Mouse (Mus musculus): ENCODE results near the gene H2-Ob. TPM values are rescaled to one million over a fixed set of nuclear protein-coding genes. Genes with fewer than 3 reads are reported as not detected.

Gene H2-Ob
- polyA plus RNA-seq, 1 experiment from 2014 or later = not detected

Other genes starting within 250 kb of the H2-Ob start
- gene H2-K1, start 238.6 kb upstream of the H2-Ob start, polyA plus RNA-seq (2015; fragmentation: Nextera tagmentation; extraction: Ambion mirVana) = 11.9 and 13.3 TPM in 2 replicates
- 19.3 and 22.4 TPM in 2 replicates for gene Ring1, start 214.2 kb upstream of the H2-Ob start, polyA plus RNA-seq (2015; fragmentation: Nextera tagmentation; extraction: Ambion mirVana)
- 61.7 and 65.0 TPM in 2 replicates for gene H2-Ke6, start 210.8 kb upstream of the H2-Ob start, polyA plus RNA-seq (2015; fragmentation: Nextera tagmentation; extraction: Ambion mirVana)
- gene Slc39a7, start 207.2 kb upstream of the H2-Ob start, polyA plus RNA-seq (2015; fragmentation: Nextera tagmentation; extraction: Ambion mirVana) = 158 and 161 TPM in 2 replicates
- gene Rxrb, start 207.1 kb upstream of the H2-Ob start, polyA plus RNA-seq (2015; fragmentation: Nextera tagmentation; extraction: Ambion mirVana) = 57.4 and 57.5 TPM in 2 replicates
- 4.5 and 4.7 TPM in 2 replicates for gene Col11a2, start 199.5 kb upstream of the H2-Ob start, polyA plus RNA-seq (2015; fragmentation: Nextera tagmentation; extraction: Ambion mirVana)
- 0.24 and 0.41 TPM in 2 replicates for gene H2-Oa, start 146.6 kb upstream of the H2-Ob start, polyA plus RNA-seq (2015; fragmentation: Nextera tagmentation; extraction: Ambion mirVana)
- gene H2-DMa, start 119.4 kb upstream of the H2-Ob start, polyA plus RNA-seq (2015; fragmentation: Nextera tagmentation; extraction: Ambion mirVana) = 16.0 and 17.7 TPM in 2 replicates
- 137 and 167 TPM in 2 replicates for gene Brd2, start 116.3 kb upstream of the H2-Ob start, polyA plus RNA-seq (2015; fragmentation: Nextera tagmentation; extraction: Ambion mirVana)
- gene H2-DMb2, start 95.6 kb upstream of the H2-Ob start, polyA plus RNA-seq (2015; fragmentation: Nextera tagmentation; extraction: Ambion mirVana) = not detected in 2 replicates
- not detected in 2 replicates for gene H2-DMb1, start 85.8 kb upstream of the H2-Ob start, polyA plus RNA-seq (2015; fragmentation: Nextera tagmentation; extraction: Ambion mirVana)
- 0.60 and 1.4 TPM in 2 replicates for gene Tap1, start 51.4 kb upstream of the H2-Ob start, polyA plus RNA-seq (2015; fragmentation: Nextera tagmentation; extraction: Ambion mirVana)
- 0.98 and 1.2 TPM in 2 replicates for gene Psmb9, start 51.1 kb upstream of the H2-Ob start, polyA plus RNA-seq (2015; fragmentation: Nextera tagmentation; extraction: Ambion mirVana)
- 2.6 and 3.5 TPM in 2 replicates for gene Psmb8, start 41.2 kb upstream of the H2-Ob start, polyA plus RNA-seq (2015; fragmentation: Nextera tagmentation; extraction: Ambion mirVana)
- 0.95 and 1.5 TPM in 2 replicates for gene Tap2, start 35.4 kb upstream of the H2-Ob start, polyA plus RNA-seq (2015; fragmentation: Nextera tagmentation; extraction: Ambion mirVana)
- gene H2-Ab1, start 18.8 kb downstream of the H2-Ob start, polyA plus RNA-seq (2015; fragmentation: Nextera tagmentation; extraction: Ambion mirVana) = 1.2 and 2.3 TPM in 2 replicates
- gene H2-Aa, start 48.9 kb downstream of the H2-Ob start, polyA plus RNA-seq (2015; fragmentation: Nextera tagmentation; extraction: Ambion mirVana) = 0.36 and 0.63 TPM in 2 replicates
- gene H2-Eb1, start 67.0 kb downstream of the H2-Ob start, polyA plus RNA-seq (2015; fragmentation: Nextera tagmentation; extraction: Ambion mirVana) = 2.8 and 2.9 TPM in 2 replicates
- 0.13 and 0.25 TPM in 2 replicates for gene H2-Eb2, start 86.8 kb downstream of the H2-Ob start, polyA plus RNA-seq (2015; fragmentation: Nextera tagmentation; extraction: Ambion mirVana)
- gene Btnl2, start 115.9 kb downstream of the H2-Ob start, polyA plus RNA-seq (2015; fragmentation: Nextera tagmentation; extraction: Ambion mirVana) = not detected in 2 replicates
- not detected in 2 replicates for gene Btnl1, start 138.2 kb downstream of the H2-Ob start, polyA plus RNA-seq (2015; fragmentation: Nextera tagmentation; extraction: Ambion mirVana)
- gene BC051142, start 159.9 kb downstream of the H2-Ob start, polyA plus RNA-seq (2015; fragmentation: Nextera tagmentation; extraction: Ambion mirVana) = 2.7 and 2.8 TPM in 2 replicates
- gene Btnl4, start 238.4 kb downstream of the H2-Ob start, polyA plus RNA-seq (2015; fragmentation: Nextera tagmentation; extraction: Ambion mirVana) = not detected in 2 replicates

All from neural tube, embryonic 13.5 days (tissue).